Mouse (Mus musculus) ES-E14 (cell line): ENCODE data around the gene Hdgfl2.

Experiments
- CHD2 ChIP-seq: IDR thresholded peaks from 2 replicates; pipeline ENCODE4 v1.6.1; 2014; ENCODE audit warnings: mild to moderate bottlenecking, low read depth, low read length, inconsistent platforms
- MAFK ChIP-seq: IDR thresholded peaks from 2 replicates; pipeline ENCODE4 v1.6.1; 2014; ENCODE audit warnings: mild to moderate bottlenecking, low read depth, low read length, inconsistent platforms; ENCODE audit not compliant: insufficient read depth
- ZC3H11A ChIP-seq: IDR thresholded peaks from 2 replicates; pipeline ENCODE4 v1.6.1; 2012; ENCODE audit warnings: low read depth, mild to moderate bottlenecking, inconsistent platforms, low read length, borderline replicate concordance

GRCm38 (mm10) chr17:56040030-56040856, 39.2 kb upstream of the Hdgfl2 start, which contains the start of gene Chaf1a:
- TF ChIP-seq ZC3H11A (no peak), MAFK (no peak), CHD2 (peak; percentile 98)
